Mouse (Mus musculus): ENCODE measurements around the gene Prkcz.
A peak's percentile ranks its signal among the peaks of the same experiment; 100 is the strongest.

Prkcz gene

GRCm38 (mm10) chr4:155220213-155221100, 140.7 kb downstream of the Prkcz start:
- peak; percentile 76 to 79 for DNase-seq (ENCODE audit: low spot score in 2 of 2)

DNA sequence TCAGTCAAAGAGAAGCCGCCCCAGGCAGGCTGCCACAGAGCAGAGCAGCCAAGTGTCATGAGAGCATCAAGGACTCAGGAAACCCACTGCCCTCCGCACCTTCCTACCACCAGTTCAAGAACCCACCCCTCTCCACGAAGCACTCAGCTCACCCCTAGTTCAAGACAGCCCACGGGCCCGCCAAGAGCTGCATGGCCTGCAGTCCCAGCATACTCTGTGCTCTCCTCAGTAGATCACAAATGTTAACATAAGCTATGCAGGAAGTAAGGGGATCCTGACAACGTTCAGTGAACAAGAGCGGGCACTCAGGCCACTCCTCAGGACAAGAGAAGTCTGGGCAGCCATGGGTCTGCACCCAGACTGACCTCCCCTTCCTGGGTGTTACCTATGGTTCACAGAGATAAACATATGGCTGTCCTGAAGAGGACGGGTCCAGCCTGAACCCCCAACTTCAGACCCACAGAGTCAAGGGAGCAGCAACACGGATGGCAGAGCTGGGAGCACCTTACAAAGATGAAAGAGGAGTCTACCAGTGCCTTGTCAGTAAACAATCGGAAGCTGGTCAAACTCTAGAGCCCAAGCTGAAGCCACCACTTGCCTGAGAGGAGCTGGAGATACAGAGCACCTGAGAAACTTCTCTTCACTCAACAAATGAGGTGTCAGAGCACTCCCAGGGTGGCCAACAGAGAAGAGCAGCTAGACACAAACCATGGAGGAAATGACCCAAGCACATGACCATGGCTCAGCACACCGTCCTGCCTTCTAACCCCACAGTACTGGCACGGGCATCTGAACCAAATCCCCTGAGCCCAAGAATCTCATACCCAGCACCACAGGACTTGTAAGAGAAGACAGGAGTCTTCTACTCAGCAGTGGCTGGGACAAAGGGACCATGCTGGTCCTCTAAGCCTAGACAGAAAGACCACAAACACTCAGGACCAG, 141.6 kb downstream of the Prkcz start:
- DNase-seq (ENCODE audit: low spot score in 2 of 2) = no peak

DNA sequence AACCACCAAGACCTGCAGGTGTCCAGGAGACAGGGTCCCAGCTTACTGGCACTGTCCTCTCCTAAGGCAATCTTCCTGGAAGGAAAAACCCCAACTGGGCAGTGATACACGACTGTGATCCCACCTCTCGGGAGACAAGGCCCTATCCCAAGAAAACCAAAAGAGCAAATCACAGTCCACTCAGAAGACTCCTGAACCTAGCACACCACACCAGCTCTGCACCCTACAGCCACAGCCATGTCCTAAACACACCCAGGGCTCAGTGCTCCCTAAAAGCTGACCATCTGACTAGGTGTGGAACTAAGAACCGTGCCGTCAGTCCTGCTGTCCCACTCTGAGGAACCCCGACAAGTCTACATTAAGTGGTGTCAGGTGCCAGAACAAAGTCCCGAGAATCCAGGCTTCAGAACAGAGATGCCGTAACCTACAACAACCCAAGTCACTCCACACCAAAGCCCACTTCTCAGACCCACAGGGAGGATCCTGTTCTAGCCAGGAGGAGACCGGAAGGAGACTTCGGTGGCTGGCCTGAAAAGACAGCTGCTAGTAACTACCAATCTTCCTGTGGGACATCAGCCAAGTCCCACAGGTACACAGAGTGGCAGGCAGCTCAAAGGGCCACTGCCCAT, 142.9 kb downstream of the Prkcz start:
- DNase-seq (ENCODE audit: low spot score in 2 of 2) = no peak

- no peak for DNase-seq (ENCODE audit: low spot score in 2 of 2)
Observed at GRCm38 (mm10) chr4:155217241-155218103, 143.7 kb downstream of the Prkcz start.

GRCm38 (mm10) chr4:155215773-155216630, 145.2 kb downstream of the Prkcz start:
- DNase-seq (ENCODE audit: low spot score in 2 of 2) = no peak

DNA sequence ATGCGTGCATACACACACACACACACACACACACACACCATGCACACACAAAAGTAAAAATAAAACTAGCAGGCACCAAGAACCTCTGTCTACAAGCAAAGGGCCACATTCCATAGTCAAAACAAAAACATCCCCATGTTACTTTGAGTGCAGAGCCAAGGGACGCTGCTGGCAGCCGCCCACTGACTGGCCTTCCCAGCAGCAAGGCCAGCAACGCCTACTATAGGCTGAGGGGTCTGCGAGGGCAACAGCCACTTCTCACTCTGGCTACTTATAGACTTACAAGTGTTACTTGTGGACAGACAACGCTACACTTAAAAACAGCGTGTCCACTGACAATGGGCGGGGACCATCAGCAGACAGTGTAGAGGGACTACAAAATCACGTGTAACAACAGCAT, 146.0 kb downstream of the Prkcz start:
- DNase-seq (ENCODE audit: low spot score in 2 of 2) = no peak

DNA sequence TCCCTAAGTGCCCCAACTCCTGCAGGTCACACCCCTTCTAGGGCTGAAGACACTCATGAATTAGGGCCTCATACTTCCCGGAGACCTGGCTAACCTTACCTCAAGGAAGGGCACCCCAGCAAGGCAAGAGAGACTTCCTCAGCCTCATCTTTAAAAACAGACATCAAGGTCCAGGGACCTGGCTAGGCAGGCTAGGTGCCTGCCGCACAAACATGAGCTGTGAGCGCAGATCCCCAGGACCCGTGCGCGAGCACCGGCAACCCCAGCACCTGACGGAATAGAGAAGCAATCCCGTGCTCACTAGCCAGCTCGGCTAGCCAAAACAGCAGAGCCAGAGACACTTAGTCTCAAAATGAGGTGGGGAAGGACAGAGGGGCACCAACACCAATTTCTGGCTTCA, 146.4 kb downstream of the Prkcz start:
- DNase-seq (ENCODE audit: low spot score in 2 of 2) = no peak

- DNase-seq (ENCODE audit: low spot score in 2 of 2) = no peak
Observed at GRCm38 (mm10) chr4:155214188-155214587, 147.0 kb downstream of the Prkcz start.

DNA sequence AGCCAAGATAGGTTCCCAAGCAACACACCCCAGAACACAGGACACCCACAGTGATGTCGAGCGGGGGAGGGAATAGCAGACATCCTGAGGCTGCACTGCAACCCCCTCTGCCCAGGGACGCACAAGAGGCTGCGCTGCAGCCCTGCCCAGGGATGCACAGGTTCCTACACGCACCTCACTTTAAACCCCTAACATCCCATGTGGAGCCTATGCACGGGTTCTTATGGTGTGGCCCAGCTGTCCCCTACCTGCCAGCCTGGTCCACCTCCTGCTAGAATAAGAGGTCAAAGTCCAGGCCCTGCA, 147.5 kb downstream of the Prkcz start:
- DNase-seq (ENCODE audit: low spot score in 2 of 2) = peak in 1 of 2 experiments; percentile 71

- peak in 1 of 2 experiments; percentile 59 for DNase-seq (ENCODE audit: low spot score in 2 of 2)
Observed at GRCm38 (mm10) chr4:155213052-155213751, 148.0 kb downstream of the Prkcz start.
